Mouse (Mus musculus) kidney, postnatal 14 days (tissue): ENCODE data around the gene 1300017J02Rik.

Experiments
- DNase-seq: peaks from one replicate; pipeline ENCODE4 v3.0.0; 2022; ENCODE audit warnings: mixed read lengths

Gene 1300017J02Rik

GRCm38 (mm10) chr9:103208802-103209423, 96.0 kb downstream of the 1300017J02Rik start:
- no peak for DNase-seq

GRCm38 (mm10) chr9:103207846-103208245, 97.0 kb downstream of the 1300017J02Rik start:
- DNase-seq = peak; percentile 79

- no peak for DNase-seq
These were observed 99.1 kb downstream of the 1300017J02Rik start for GRCm38 (mm10) chr9:103205786-103206185.

GRCm38 (mm10) chr9:103201561-103202260, 103.2 kb downstream of the 1300017J02Rik start, which contains the start of gene Srprb:
Gene Srprb (minus strand): TSS chr9:103202137.
- DNase-seq = peak; percentile 95
